Mouse (Mus musculus) hindbrain, postnatal 0 days (tissue): ENCODE data around the gene Cbr3. TPM values are rescaled to one million over a fixed set of nuclear protein-coding genes. Genes with fewer than 3 reads are reported as not detected.
A peak's percentile ranks its signal among the peaks of the same experiment; 100 is the strongest.

Source experiments
- ATAC-seq: fragments of 200-750 bp; cut with Nextera tagmentation; 2 replicates; pipeline ENCODE4 v1.8.0; 2017; ENCODE audit warnings: mild to moderate bottlenecking, moderate TSS enrichment, moderate library complexity
- DNase-seq: peaks from one replicate; pipeline ENCODE4 v3.0.0-alpha.2; 2015; ENCODE audit warnings: low spot score
- H3K27ac ChIP-seq: fragments of 300-500 bp; sonication (generic); 2 replicates; pipeline ENCODE4 v1.5.1; 2014; ENCODE audit warnings: mild to moderate bottlenecking
- H3K27me3 ChIP-seq: fragments of 300-500 bp; sonication (generic); 2 replicates; pipeline ENCODE4 v1.6.1; 2014; ENCODE audit warnings: low read length, mixed read lengths; ENCODE audit not compliant: insufficient read depth
- H3K36me3 ChIP-seq: fragments of 300-500 bp; sonication (generic); 2 replicates; pipeline ENCODE4 v1.6.1; 2014; ENCODE audit warnings: low read length, mixed read lengths; ENCODE audit not compliant: insufficient read depth
- H3K4me1 ChIP-seq: fragments of 300-500 bp; sonication (generic); 2 replicates; pipeline ENCODE4 v1.6.1; 2014; ENCODE audit warnings: antibody characterized with exemption, low read length, mixed read lengths; ENCODE audit not compliant: insufficient read depth
- H3K4me2 ChIP-seq: fragments of 300-500 bp; sonication (generic); 2 replicates; pipeline ENCODE4 v1.6.1; 2014; ENCODE audit warnings: low read depth, mild to moderate bottlenecking, low read length, moderate library complexity, mixed read lengths
- H3K4me3 ChIP-seq: fragments of 300-500 bp; sonication (generic); 2 replicates; pipeline ENCODE4 v1.5.1; 2014; ENCODE audit warnings: low read length
- H3K9ac ChIP-seq: fragments of 300-500 bp; sonication (generic); replicated peaks from 2 replicates; pipeline ENCODE4 v1.6.1; 2014; ENCODE audit warnings: mild to moderate bottlenecking, low read length, moderate library complexity, mixed read lengths
- H3K9me3 ChIP-seq: fragments of 300-500 bp; sonication (generic); 2 replicates; pipeline ENCODE4 v1.6.1; 2016; ENCODE audit warnings: low read length, mixed read lengths
- CTCF ChIP-seq: IDR thresholded peaks from 2 replicates; pipeline ENCODE4 v1.5.1; 2016; ENCODE audit warnings: antibody characterized with exemption, control low read depth, low read depth
- WGBS: fragments of 180-500 bp; shearing (Covaris S2); extraction: QIAGEN DNeasy Blood & Tissue Kit; methylation state at CpG from one replicate; pipeline ENCODE4 v1.1.7; 2014; 5-methylcytosine and 5-hydroxymethylcytosine counted together
- polyA plus RNA-seq: library from polyadenylated mRNA; unstranded; fragments of >200 nt; fragmentation: Nextera tagmentation; extraction: Ambion mirVana; gene quantifications from 2 replicates; pipeline ENCODE4 v1.2.1, GENCODE M21; 2015
- total RNA-seq: library from RNA; depleted of rRNA; stranded (reverse); fragments of >200 nt; gene quantifications from 2 replicates; pipeline ENCODE4 v1.2.3, GENCODE M21; 2014

Gene Cbr3
- total and polyA plus RNA-seq, 2 experiments from 2014 or later = 4.8 to 5.1 TPM

DNA sequence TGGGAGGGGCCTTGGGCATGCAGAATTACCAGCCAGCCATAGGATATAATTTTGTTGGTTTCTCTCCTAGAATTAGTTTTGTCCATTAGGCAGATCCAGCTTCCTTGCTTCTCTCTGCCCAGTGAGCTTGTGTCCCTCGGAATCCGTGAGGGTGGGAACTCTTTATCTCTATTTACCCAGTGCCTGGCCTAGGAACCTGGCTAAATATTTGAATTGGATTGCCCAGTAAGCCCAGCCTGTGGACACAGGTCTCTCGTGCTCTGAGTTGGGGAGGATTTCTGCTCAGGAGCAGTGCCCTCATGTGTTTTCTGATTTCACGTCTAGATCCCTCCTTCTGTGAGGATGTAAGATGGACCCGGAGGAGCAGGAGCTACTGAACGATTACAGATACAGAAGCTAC, 32.8 kb downstream of the Cbr3 start:
- Histone ChIP-seq H3K9me3 (no peaks in the 10 kb centered on the region), H3K4me1 (peaks cover 11% of the 10 kb centered on the region; the same call in 1 of the 2 replicates), H3K27ac (no peak overlapping the region), H3K9ac (no peak overlapping the region), H3K4me3 (no peak overlapping the region), H3K4me2 (no peak overlapping the region), H3K36me3 (peaks cover 10% of the 10 kb centered on the region; the same call in 1 of the 2 replicates), H3K27me3 (no peaks in the 10 kb centered on the region)
- ATAC-seq (no peak), DNase-seq (no peak)
- 90% methylated on average over 6 of the region's 6 CpGs for WGBS
- no peak for TF ChIP-seq CTCF

DNA sequence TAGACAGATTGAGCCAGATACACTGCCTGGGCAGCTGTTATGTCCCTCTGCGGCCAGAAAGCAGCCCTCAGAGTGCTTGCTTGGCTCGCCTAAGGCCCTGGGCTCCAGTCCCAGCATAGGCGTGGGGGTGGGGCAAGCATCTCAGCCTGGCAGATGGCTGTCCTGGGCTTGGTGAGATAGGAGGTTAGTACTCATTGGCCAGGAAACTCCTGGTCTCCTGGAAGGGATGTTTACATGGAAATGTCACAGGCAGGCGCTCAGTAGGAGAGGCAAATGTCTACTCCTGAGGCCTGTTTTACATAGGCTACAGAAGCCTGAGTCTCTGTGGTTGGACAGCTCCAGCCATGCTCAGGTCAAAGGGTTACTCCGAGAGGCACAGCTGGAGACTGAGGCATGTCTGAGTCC, 34.3 kb downstream of the Cbr3 start:
- peak; percentile 80 for DNase-seq
- peaks cover 10% of the 10 kb centered on the region; the same call in 1 of the 2 replicates for H3K36me3 ChIP-seq
- no peak overlapping the region for H3K4me3 ChIP-seq
- peak overlapping the region; percentile 65 for H3K27ac ChIP-seq
- ATAC-seq = peak; percentile 80
- H3K27me3 ChIP-seq = no peaks in the 10 kb centered on the region
- WGBS = 22% methylated on average over 5 of the region's 5 CpGs
- peaks cover 11% of the 10 kb centered on the region; the same call in 1 of the 2 replicates for H3K4me1 ChIP-seq
- no peak for TF ChIP-seq CTCF
- no peak overlapping the region for H3K4me2 ChIP-seq
- H3K9ac ChIP-seq = no peak overlapping the region
- no peaks in the 10 kb centered on the region for H3K9me3 ChIP-seq

DNA sequence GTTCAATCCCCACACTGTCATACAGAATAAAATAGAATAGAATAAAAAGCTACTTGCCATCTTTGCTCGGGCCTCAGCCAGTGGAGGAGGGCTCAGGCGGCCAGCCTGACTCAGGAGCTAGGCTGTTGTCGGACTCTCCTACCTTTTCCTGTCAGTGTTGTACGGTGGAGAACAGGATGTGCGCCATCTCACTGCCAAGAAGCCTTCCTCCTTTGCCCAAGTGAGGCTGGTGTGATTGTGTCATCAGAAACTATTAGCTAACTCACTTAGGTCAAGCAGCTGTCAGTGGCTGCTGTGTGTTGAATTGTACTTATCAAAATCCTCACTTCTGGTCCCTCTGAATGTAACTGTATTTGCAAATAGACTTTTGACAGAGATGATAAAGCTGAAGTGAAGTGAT, 38.8 kb downstream of the Cbr3 start:
- 82% methylated on average over 5 of the region's 5 CpGs for WGBS
- no peak overlapping the region for H3K4me2 ChIP-seq
- no peak for ATAC-seq
- H3K4me1 ChIP-seq = no peaks in the 10 kb centered on the region; the same call in 1 of the 2 replicates
- H3K27me3 ChIP-seq = no peaks in the 10 kb centered on the region
- TF ChIP-seq CTCF = no peak
- no peak for DNase-seq
- no peaks in the 10 kb centered on the region for H3K9me3 ChIP-seq
- no peak overlapping the region for H3K27ac ChIP-seq
- no peak overlapping the region for H3K9ac ChIP-seq
- peaks cover 9% of the 10 kb centered on the region for H3K36me3 ChIP-seq
- H3K4me3 ChIP-seq = no peak overlapping the region

DNA sequence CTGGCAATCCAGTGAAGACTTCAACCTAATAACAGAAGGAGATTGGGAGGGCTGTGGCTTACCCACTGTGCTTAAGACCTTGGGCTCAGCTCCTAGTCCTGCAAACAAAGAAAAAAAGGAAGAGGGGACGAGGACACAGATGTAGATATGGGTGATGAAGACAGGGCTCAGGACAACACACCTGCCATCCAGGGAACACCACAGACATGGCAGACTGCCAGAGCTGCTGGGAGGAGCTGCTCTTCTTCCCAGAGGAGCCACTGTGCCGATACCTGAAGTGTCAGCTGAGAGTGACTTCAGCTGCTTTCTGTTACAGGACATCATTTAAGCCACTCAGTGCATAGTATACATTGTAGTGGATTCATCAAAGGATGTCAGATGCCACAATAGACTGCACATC, 39.5 kb downstream of the Cbr3 start:
- WGBS = 39% methylated on average over 2 of the region's 2 CpGs
- Histone ChIP-seq H3K4me2 (no peak overlapping the region), H3K9me3 (no peaks in the 10 kb centered on the region), H3K27ac (no peak overlapping the region), H3K4me1 (no peaks in the 10 kb centered on the region), H3K9ac (no peak overlapping the region), H3K36me3 (peaks cover 7% of the 10 kb centered on the region), H3K4me3 (no peak overlapping the region), H3K27me3 (no peaks in the 10 kb centered on the region)
- ATAC-seq (no peak), DNase-seq (no peak)
- TF ChIP-seq CTCF = no peak

DNA sequence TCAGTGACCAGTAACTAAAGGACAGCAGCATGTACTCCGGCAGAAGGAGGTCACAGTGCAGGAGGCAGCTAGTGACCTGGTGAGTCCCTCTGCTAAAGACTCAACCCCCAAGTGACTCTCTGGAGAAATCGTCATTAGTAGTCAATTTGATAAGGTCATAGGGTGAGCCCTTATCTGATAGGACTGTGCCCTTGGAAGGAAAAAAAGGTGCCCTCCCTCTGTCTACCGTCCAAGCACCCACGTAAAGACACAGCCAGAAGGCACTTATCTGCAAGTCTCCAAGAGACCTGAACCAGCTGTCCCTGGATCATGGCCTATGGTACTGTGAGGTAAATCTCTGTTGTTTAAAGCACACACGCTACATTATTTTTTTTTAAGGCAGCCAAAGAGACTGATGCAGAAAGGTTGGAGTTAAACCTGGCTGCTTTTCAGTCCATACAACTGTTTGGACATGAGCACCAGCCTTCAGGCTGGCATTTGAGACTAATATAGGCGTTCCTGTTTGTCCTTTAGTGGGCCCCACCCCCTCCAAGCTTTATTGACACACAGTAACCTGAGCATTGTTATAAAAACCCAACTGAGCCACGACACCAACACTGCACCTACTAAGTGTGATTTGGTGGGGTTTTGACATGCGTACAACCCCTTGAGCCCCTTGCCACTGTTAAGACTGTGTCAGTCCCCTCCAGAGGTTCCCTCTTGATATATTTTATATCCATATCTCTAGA, 42.6 kb downstream of the Cbr3 start:
- DNase-seq (no peak), ATAC-seq (no peak)
- H3K4me1 ChIP-seq = no peaks in the 10 kb centered on the region
- no peak overlapping the region for H3K4me3 ChIP-seq
- no peaks in the 10 kb centered on the region for H3K27me3 ChIP-seq
- H3K36me3 ChIP-seq = peaks cover 7% of the 10 kb centered on the region
- no peak overlapping the region for H3K9ac ChIP-seq
- H3K27ac ChIP-seq = no peak overlapping the region
- WGBS = 80% methylated on average over 8 of the region's 8 CpGs
- no peaks in the 10 kb centered on the region for H3K9me3 ChIP-seq
- no peak overlapping the region for H3K4me2 ChIP-seq
- no peak for TF ChIP-seq CTCF

DNA sequence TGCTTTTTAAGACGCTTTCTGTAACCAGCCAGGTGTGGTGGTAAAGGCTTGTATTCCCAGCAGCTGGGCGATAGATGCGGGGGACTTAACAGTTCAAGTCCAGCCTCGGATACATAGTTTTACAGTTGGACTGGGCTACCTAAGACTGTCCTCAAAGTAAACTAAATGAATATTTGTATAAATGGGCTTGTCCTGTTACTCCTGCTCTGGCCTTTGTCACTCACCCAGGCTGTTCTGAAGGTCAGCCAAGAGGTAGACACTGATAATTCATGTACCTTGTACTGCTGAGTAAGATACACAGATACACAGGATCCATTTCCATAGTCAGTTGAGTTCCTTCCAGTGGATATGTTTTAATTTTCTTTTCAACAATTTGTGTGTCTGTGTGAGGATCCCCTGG, 43.2 kb downstream of the Cbr3 start:
- Histone ChIP-seq H3K4me3 (no peak overlapping the region), H3K36me3 (peaks cover 7% of the 10 kb centered on the region), H3K4me2 (no peak overlapping the region), H3K4me1 (no peaks in the 10 kb centered on the region), H3K27ac (no peak overlapping the region), H3K27me3 (no peaks in the 10 kb centered on the region), H3K9ac (no peak overlapping the region), H3K9me3 (no peaks in the 10 kb centered on the region)
- no peak for TF ChIP-seq CTCF
- no peak for DNase-seq
- WGBS = 94% methylated on average over 4 of the region's 4 CpGs
- ATAC-seq = no peak

DNA sequence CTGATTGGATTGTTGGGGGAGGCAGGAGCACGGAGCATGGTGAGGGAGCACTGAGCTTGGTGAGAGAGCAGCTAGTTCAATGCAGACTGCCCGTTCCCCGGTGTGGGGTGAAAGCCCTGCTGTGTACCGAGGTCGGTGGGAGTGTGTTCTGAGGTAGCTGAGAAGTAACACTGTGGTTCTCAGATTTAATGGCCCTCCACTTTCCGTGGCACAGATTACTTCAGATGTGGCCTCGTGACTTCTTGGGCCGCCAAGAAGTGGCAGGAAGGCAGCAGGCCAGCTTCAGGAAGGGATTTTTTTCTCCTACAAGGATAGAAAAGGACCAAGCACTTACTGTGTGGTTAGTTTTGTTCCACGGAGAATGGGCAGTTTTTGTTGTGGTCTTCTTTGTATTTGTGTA, 45.7 kb downstream of the Cbr3 start:
- TF ChIP-seq CTCF = no peak
- Histone ChIP-seq H3K36me3 (peaks cover 7% of the 10 kb centered on the region), H3K27me3 (no peaks in the 10 kb centered on the region), H3K4me2 (no peak overlapping the region), H3K9me3 (no peaks in the 10 kb centered on the region), H3K4me3 (no peak overlapping the region), H3K9ac (no peak overlapping the region), H3K4me1 (0 out of 2 replicates have a peak, but pooled peaks cover 3% of the 10 kb centered on the region), H3K27ac (no peak overlapping the region)
- ATAC-seq (no peak), DNase-seq (no peak)
- 66% methylated on average over 9 of the region's 9 CpGs for WGBS
